8 mouse cellular contexts compared by ENCODE assay signal in the genomic region with DNA sequence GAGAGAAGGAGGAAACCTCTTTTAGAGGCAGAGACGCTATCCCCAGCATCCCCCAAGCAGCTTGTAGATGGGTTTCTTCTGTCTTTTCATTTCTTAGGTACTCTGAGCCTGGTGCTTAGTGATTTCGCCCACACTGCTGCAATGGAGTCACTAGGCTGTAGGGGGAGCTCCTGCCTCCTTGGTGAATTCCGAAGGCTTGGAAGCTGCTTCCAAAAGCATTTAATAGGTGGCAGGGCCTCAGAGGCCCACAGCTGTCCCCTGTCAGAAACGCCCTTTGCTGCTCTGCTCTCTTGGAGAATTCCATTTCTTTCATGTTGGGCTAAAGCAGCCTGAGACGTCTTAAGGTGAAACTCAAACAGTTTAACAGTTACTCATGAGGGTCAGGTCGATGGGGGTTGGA.
DNase-seq lines count a peak whose midpoint lies in the region; ATAC-seq and TF ChIP-seq lines count a peak whose summit lies in the region.

No protein-coding gene starts in this region.

- H3K9me3 ChIP-seq in hindbrain, postnatal 0 days (ENCODE audit: low read length) = no peaks in the 10 kb centered on the region

- H3K27ac ChIP-seq in hindbrain, postnatal 0 days = no peak overlapping the region

- TF ChIP-seq CTCF in hindbrain, postnatal 0 days (IDR thresholded peaks at IDR 0.05; ENCODE audit: low read depth) = peak; percentile 81

- no peak overlapping the region for H3K9ac ChIP-seq in hindbrain, postnatal 0 days (replicated peaks; ENCODE audit: low read length)

- WGBS in hindbrain, postnatal 0 days = 21% methylated on average over 6 of the region's 6 CpGs

- H3K36me3 ChIP-seq in hindbrain, postnatal 0 days (ENCODE audit: insufficient read depth, low read length) = no peaks in the 10 kb centered on the region

- H3K4me1 ChIP-seq in hindbrain, postnatal 0 days (ENCODE audit: insufficient read depth, low read length) = no peaks in the 10 kb centered on the region

- ATAC-seq in hindbrain, postnatal 0 days = no peak
- ATAC-seq in erythroid progenitor cell, adult 5-6 weeks (replicated peaks; ENCODE audit: low FRiP score, poor library complexity, severe bottlenecking) = no peak

- no peaks in the 10 kb centered on the region for H3K27me3 ChIP-seq in hindbrain, postnatal 0 days (ENCODE audit: insufficient read depth, low read length)

- no peak overlapping the region for H3K4me2 ChIP-seq in hindbrain, postnatal 0 days (ENCODE audit: low read depth, low read length)

- H3K4me3 ChIP-seq in hindbrain, postnatal 0 days (ENCODE audit: low read length) = no peak overlapping the region

- peak; percentile 40 for DNase-seq in WW6 (ENCODE audit: low read depth, low spot score)
- DNase-seq in cerebellum, adult 18-20 months = peak; percentile 25 to 38
- peak; percentile 18 to 59 for DNase-seq in frontal cortex, postnatal 10 days (ENCODE audit: low spot score in 2 of 2)
- DNase-seq in hindbrain, postnatal 0 days (ENCODE audit: low spot score) = peak; percentile 72
- peak; percentile 45 to 53 for DNase-seq in layer of hippocampus, postnatal 36 days
- peak; percentile 78 to 87 for DNase-seq in lung, postnatal 4 days
- DNase-seq in right cerebral cortex, postnatal 4 days = peak; percentile 42

Comparison
In these comparisons a context has a peak if more than half of its experiments do, and no peak if none do; other contexts are left out.
1. DNase-seq: peak in every context shown above with its lines; median percentile 82 in lung, postnatal 4 days; 72 in hindbrain, postnatal 0 days; 49 in layer of hippocampus, postnatal 36 days; 42 in right cerebral cortex, postnatal 4 days; 40 in WW6; 38 in frontal cortex, postnatal 10 days; 32 in cerebellum, adult 18-20 months.